Mouse (Mus musculus): ENCODE data around the gene Pcdh8. TPM values are rescaled to one million over a fixed set of nuclear protein-coding genes. Genes with fewer than 3 reads are reported as not detected.

The Pcdh8 gene
- polyA plus RNA-seq, 1 experiment from 2014 or later: 0.50 TPM

- ChIA-PET CTCF (no interaction called here), POLR2A (interaction anchor here (0.6 kb wide), 1 partner anchor 80 kb away, joined by 8 read pairs; no protein-coding TSS in a partner anchor)
- ATAC-seq: no peak
- no peak for DNase-seq (ENCODE audit: low read depth, low spot score)
- TF ChIP-seq CTCF (IDR thresholded peaks at IDR 0.05): no peak
- H3K27me3 ChIP-seq: peaks cover 88% of the 10 kb centered on the region
- in situ Hi-C loops (cut with MboI; ENCODE audit: low pct_unique_long_range_greater_than_20kb): no loop called here
Observed at GRCm38 (mm10) chr14:79773425-79774391, 2.6 kb upstream of the Pcdh8 start.

GRCm38 (mm10) chr14:79771802-79772511 is 845 bp upstream of the Pcdh8 start:
- DNase-seq (ENCODE audit: low read depth, low spot score) (no peak), ATAC-seq (no peak)
- TF ChIP-seq CTCF (IDR thresholded peaks at IDR 0.05): no peak
- in situ Hi-C loops (cut with MboI; ENCODE audit: low pct_unique_long_range_greater_than_20kb): no loop called here
- ChIA-PET POLR2A (interaction anchor here (1.1 to 1.2 kb wide), 2 partner anchors 12 to 59 kb away, joined by 3 read pairs; no protein-coding TSS in a partner anchor), CTCF (no interaction called here)
- H3K27me3 ChIP-seq: peaks cover 79% of the 10 kb centered on the region

DNA sequence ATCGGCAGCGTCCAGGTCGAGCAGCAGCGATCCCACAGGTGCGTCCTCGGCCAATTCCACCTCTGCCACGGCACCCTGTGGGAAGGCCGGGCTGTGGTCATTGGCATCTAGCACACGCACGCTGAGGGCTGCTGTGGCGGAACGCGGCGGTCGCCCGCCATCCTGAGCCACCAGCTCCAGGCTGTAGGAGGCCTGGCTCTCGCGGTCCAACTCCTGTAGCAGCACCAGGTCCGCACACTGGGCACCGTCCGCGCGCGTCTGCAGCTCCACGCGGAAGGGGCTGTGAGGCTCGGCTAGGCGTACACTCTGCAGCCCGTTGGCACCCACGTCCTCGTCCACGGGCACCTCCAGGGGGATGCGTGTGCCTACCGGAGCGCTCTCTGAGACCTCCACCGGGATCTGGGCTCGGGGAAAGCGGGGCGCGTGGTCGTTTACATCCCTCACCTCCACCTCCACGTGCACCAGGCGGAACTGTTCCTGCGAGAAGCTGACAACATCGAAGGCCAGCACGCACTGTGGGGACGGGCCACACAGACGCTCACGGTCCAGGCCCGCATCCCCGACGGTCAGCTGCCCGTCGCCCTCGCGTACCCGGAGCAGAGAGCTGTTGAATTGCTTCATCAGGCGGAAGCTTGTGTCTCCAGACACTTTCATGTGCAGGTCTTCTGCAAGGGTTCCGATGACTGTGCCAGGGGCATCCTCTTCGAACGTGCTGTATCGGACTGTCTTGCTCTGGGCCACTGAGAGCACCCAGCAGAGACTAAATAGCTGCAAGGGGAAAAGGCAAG is 612 bp downstream of the Pcdh8 start:
- POLR2A ChIA-PET: interaction anchor here (1.1 to 1.2 kb wide), 2 partner anchors 10 to 58 kb away, joined by 3 read pairs; no protein-coding TSS in a partner anchor
- peak; percentile 32 for ATAC-seq
- peaks cover 74% of the 10 kb centered on the region for H3K27me3 ChIP-seq
- DNase-seq (ENCODE audit: low read depth, low spot score): no peak
- CTCF ChIA-PET: no interaction called here
- TF ChIP-seq CTCF (IDR thresholded peaks at IDR 0.05): no peak
- in situ Hi-C loops (cut with MboI; ENCODE audit: low pct_unique_long_range_greater_than_20kb): no loop called here

DNA sequence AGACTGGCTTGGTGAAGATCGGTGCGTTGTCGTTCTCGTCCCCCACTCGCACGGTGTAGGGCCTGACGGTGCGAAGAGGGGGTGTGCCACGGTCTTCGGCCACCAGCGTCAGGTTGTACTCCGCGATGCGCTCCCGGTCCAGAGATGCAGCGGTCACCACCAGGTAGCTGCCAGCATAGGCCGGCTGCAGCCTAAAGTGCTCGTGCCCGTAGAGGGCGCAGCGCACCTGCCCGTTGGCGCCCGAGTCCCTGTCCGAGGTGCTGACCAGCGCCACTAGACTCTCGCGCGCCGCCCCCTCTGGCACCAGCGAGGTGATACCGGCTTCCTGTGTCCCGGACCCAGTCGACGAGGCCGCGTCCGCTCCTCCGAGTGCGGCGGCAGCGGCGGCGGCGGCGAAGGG is 1.5 kb downstream of the Pcdh8 start:
- no peak for DNase-seq (ENCODE audit: low read depth, low spot score)
- CTCF ChIA-PET: no interaction called here
- in situ Hi-C loops (cut with MboI; ENCODE audit: low pct_unique_long_range_greater_than_20kb): loop anchor here (10.0 kb wide), 1 partner anchor 445 kb away; no protein-coding TSS in a partner anchor
- TF ChIP-seq CTCF (IDR thresholded peaks at IDR 0.05): no peak
- POLR2A ChIA-PET: no interaction called here
- ATAC-seq: peak; percentile 55
- peaks cover 72% of the 10 kb centered on the region for H3K27me3 ChIP-seq

DNA sequence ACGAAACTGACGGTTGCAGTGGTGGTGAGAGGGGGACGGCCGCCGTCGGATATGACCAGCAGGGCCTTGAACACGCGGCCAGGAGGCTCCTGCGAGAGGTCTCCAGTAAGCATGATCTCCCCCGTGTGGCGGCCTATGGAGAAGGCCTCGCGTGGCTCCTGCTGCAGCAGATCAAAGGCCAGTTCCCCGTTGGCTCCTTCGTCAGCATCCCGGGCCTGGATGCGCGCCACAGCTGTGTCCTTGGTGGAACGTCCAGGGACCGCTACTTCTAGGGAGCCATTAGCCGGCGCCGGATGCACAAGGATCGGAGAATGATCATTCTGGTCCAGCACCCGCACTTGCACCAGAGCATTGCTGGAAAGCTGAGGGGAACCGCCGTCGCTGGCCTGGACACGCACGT is 2.1 kb downstream of the Pcdh8 start:
- peaks cover 69% of the 10 kb centered on the region for H3K27me3 ChIP-seq
- POLR2A ChIA-PET: no interaction called here
- ATAC-seq: no peak
- DNase-seq (ENCODE audit: low read depth, low spot score): no peak
- in situ Hi-C loops (cut with MboI; ENCODE audit: low pct_unique_long_range_greater_than_20kb): loop anchor here (10.0 kb wide), 1 partner anchor 446 kb away; no protein-coding TSS in a partner anchor
- no peak for TF ChIP-seq CTCF (IDR thresholded peaks at IDR 0.05)
- CTCF ChIA-PET: no interaction called here

GRCm38 (mm10) chr14:79768076-79768830 is 2.9 kb downstream of the Pcdh8 start:
- no peak for DNase-seq (ENCODE audit: low read depth, low spot score)

DNA sequence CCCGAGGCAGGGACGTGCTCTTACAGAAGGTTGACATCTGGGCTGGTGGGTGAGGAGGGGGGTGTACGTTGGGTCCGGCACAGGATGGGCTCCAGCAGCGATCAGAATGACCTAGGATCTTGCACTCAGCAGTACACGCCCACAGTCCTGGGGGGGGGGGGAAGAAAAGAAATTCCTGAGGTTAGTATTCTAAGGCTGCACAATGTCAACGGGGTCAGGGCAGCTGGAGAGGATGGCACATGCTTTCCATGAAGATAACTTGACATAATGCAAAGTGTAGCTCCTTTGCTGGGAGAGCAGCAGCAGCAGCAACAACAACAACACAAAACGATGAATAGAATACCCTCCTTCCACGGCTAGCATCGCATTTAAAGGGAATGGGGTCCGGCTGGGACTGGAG is 3.5 kb downstream of the Pcdh8 start:
- H3K27me3 ChIP-seq: peaks cover 68% of the 10 kb centered on the region
- DNase-seq (ENCODE audit: low read depth, low spot score) (no peak), ATAC-seq (no peak)
- in situ Hi-C loops (cut with MboI; ENCODE audit: low pct_unique_long_range_greater_than_20kb): loop anchor here (10.0 kb wide), 1 partner anchor 447 kb away; no protein-coding TSS in a partner anchor
- POLR2A ChIA-PET: no interaction called here
- no peak for TF ChIP-seq CTCF (IDR thresholded peaks at IDR 0.05)
- CTCF ChIA-PET: no interaction called here

More at GRCm38 (mm10) chr14:79768076-79768830, 2.9 kb downstream of the Pcdh8 start:
- ChIA-PET POLR2A (no interaction called here), CTCF (no interaction called here)
- no peak for TF ChIP-seq CTCF (IDR thresholded peaks at IDR 0.05)
- in situ Hi-C loops (cut with MboI; ENCODE audit: low pct_unique_long_range_greater_than_20kb): loop anchor here (10.0 kb wide), 1 partner anchor 447 kb away; no protein-coding TSS in a partner anchor
- ATAC-seq: no peak
- peaks cover 68% of the 10 kb centered on the region for H3K27me3 ChIP-seq

DNA sequence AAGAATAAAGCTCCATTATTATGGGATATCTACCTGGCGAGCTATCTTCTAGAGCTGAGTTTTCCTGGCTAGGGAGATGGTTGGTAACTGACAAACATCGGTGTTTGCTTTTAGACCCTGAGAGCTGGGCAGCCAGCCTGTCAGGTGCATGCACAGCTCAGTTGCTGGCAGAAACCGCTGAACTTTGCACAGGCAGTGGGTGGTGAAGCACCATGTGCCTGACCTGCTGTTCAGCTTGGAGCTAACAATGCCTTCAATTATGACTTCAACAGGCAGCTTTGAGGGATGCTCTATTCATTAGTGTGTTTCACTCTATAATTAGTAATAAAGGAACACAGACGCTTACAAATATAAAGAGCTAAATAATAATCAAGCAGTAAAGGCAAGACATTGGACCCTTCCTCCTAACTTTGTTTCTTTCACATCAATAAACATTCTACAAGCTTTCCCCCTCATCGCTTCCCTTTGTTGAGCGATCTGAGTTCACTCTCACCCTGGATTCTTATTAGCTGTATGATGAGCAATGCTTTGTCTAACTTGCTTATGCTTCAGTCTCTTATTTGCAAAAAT is 5.8 kb downstream of the Pcdh8 start:
- CTCF ChIA-PET: interaction anchor here (1.2 kb wide), 1 partner anchor 166 kb away, joined by 4 read pairs; no protein-coding TSS in a partner anchor
- POLR2A ChIA-PET: no interaction called here
- peaks cover 45% of the 10 kb centered on the region for H3K27me3 ChIP-seq
- no peak for ATAC-seq
- in situ Hi-C loops (cut with MboI; ENCODE audit: low pct_unique_long_range_greater_than_20kb): loop anchor here (10.0 kb wide), 1 partner anchor 450 kb away; no protein-coding TSS in a partner anchor
- TF ChIP-seq CTCF (IDR thresholded peaks at IDR 0.05): no peak
- DNase-seq (ENCODE audit: low read depth, low spot score): no peak

GRCm38 (mm10) chr14:79754601-79755222 is 16.4 kb downstream of the Pcdh8 start:
- peaks cover 8% of the 10 kb centered on the region for H3K27me3 ChIP-seq
- ChIA-PET CTCF (interaction anchor here (0.7 kb wide), 1 partner anchor 131 kb away, joined by 3 read pairs; no protein-coding TSS in a partner anchor), POLR2A (interaction anchor here (0.6 kb wide), 1 partner anchor 22 kb away, joined by 4 read pairs; no protein-coding TSS in a partner anchor)
- in situ Hi-C loops (cut with MboI; ENCODE audit: low pct_unique_long_range_greater_than_20kb): no loop called here
- TF ChIP-seq CTCF (IDR thresholded peaks at IDR 0.05): no peak
- ATAC-seq (peak; percentile 94), DNase-seq (ENCODE audit: low read depth, low spot score) (peak; percentile 84)
